13 mouse cellular contexts compared by ENCODE assay signal in genomic region chr2:62549659-62550058, GRCm38 (mm10). TPM values are rescaled to one million over a fixed set of nuclear protein-coding genes. Genes with fewer than 3 reads are reported as not detected.
A peak's percentile ranks its signal among the peaks of the same experiment; 100 is the strongest.
DNase-seq lines count a peak whose midpoint lies in the region; ATAC-seq and TF ChIP-seq lines count a peak whose summit lies in the region.
"Had no signal": no experiment of that assay in that cellular context is flagged by ENCODE, and none has a peak within 500 bp of the region (broad histone marks: within the 10 kb centered on the region; RNA-seq: fewer than 3 reads in every experiment).

No protein-coding gene starts in this region.

- H3K4me2 ChIP-seq in intestine, postnatal 0 days (replicated peaks; ENCODE audit: low read depth) = no peak overlapping the region
- H3K4me2 ChIP-seq in intestine, embryonic 16.5 days (ENCODE audit: low read depth, low read length) = no peak overlapping the region
- no peak overlapping the region for H3K4me2 ChIP-seq in lung, postnatal 0 days (replicated peaks; ENCODE audit: low read depth, low read length)
- H3K4me2 ChIP-seq: hindbrain, embryonic 15.5 days; kidney, embryonic 15.5 days; limb, embryonic 15.5 days had no signal

- H3K4me3 ChIP-seq in intestine, postnatal 0 days (ENCODE audit: low read depth, low read length) = no peak overlapping the region
- H3K4me3 ChIP-seq in intestine, embryonic 16.5 days (ENCODE audit: low read length) = no peak overlapping the region
- no peak overlapping the region for H3K4me3 ChIP-seq in lung, postnatal 0 days (ENCODE audit: low read depth, low read length)
- H3K4me3 ChIP-seq: hindbrain, embryonic 15.5 days; kidney, embryonic 15.5 days; limb, embryonic 15.5 days; myocyte had no signal

- no peak overlapping the region for H3K9ac ChIP-seq in intestine, postnatal 0 days (ENCODE audit: low read depth, low read length)
- H3K9ac ChIP-seq in intestine, embryonic 16.5 days (ENCODE audit: low read depth, low read length) = no peak overlapping the region
- no peak overlapping the region for H3K9ac ChIP-seq in lung, postnatal 0 days (replicated peaks; ENCODE audit: low read depth)
- H3K9ac ChIP-seq: hindbrain, embryonic 15.5 days; kidney, embryonic 15.5 days; limb, embryonic 15.5 days had no signal

- H3K27me3 ChIP-seq in intestine, postnatal 0 days (replicated peaks; ENCODE audit: control insufficient read depth, insufficient read depth, low read length) = no peaks in the 10 kb centered on the region
- no peaks in the 10 kb centered on the region for H3K27me3 ChIP-seq in intestine, embryonic 16.5 days (replicated peaks; ENCODE audit: control insufficient read depth, insufficient read depth, low read length)
- H3K27me3 ChIP-seq in lung, postnatal 0 days (replicated peaks; ENCODE audit: insufficient read depth, low read length) = no peaks in the 10 kb centered on the region
- H3K27me3 ChIP-seq: hindbrain, embryonic 15.5 days; kidney, embryonic 15.5 days; limb, embryonic 15.5 days had no signal

- no peaks in the 10 kb centered on the region for H3K4me1 ChIP-seq in intestine, postnatal 0 days (replicated peaks; ENCODE audit: control insufficient read depth, insufficient read depth, low read length)
- H3K4me1 ChIP-seq in intestine, embryonic 16.5 days (ENCODE audit: control insufficient read depth, insufficient read depth, low read length) = no peaks in the 10 kb centered on the region
- H3K4me1 ChIP-seq in lung, postnatal 0 days (ENCODE audit: insufficient read depth, low read depth, low read length) = no peaks in the 10 kb centered on the region
- H3K4me1 ChIP-seq: hindbrain, embryonic 15.5 days; kidney, embryonic 15.5 days; limb, embryonic 15.5 days had no signal

- peak; percentile 63 for TF ChIP-seq CTCF in intestine, postnatal 0 days (IDR thresholded peaks at IDR 0.05; ENCODE audit: low read depth)
- TF ChIP-seq CTCF in lung, postnatal 0 days (IDR thresholded peaks at IDR 0.05) = peak; percentile 44

- DNase-seq in lung, postnatal 0 days (ENCODE audit: low spot score) = no peak
- no peak for DNase-seq in lung, postnatal 25 days (ENCODE audit: low spot score)
- no peak for DNase-seq in cerebellum, adult 9-11 months
- DNase-seq in adrenal gland, postnatal 10 days = no peak
- DNase-seq: adrenal gland, postnatal 25 days had no signal

- WGBS in intestine, postnatal 0 days = 82% methylated on average over 3 of the region's 3 CpGs
- 85% methylated on average over 3 of the region's 3 CpGs for WGBS in intestine, embryonic 16.5 days
- WGBS in lung, postnatal 0 days = 75% methylated on average over 3 of the region's 3 CpGs

- H3K27ac ChIP-seq in intestine, postnatal 0 days (ENCODE audit: low read depth, low read length) = no peak overlapping the region
- H3K27ac ChIP-seq in intestine, embryonic 16.5 days (ENCODE audit: low read length) = no peak overlapping the region
- H3K27ac ChIP-seq in lung, postnatal 0 days (ENCODE audit: low read length) = no peak overlapping the region
- H3K27ac ChIP-seq: hindbrain, embryonic 15.5 days; kidney, embryonic 15.5 days; limb, embryonic 15.5 days had no signal

- no peak for ATAC-seq in intestine, postnatal 0 days
- ATAC-seq in intestine, embryonic 16.5 days = no peak
- ATAC-seq in lung, postnatal 0 days = no peak
- ATAC-seq in common myeloid progenitor, adult 5-6 weeks (replicated peaks; ENCODE audit: low read depth, poor library complexity, severe bottlenecking) = peak; percentile 78; the same call in 1 of the 2 replicates
- 0 out of 2 replicates have a peak, but pooled peaks have one; percentile 61 for ATAC-seq in megakaryocyte-erythroid progenitor cell, adult 5-6 weeks (replicated peaks; ENCODE audit: low FRiP score, low TSS enrichment, poor library complexity, severe bottlenecking)

- no peaks in the 10 kb centered on the region for H3K36me3 ChIP-seq in intestine, postnatal 0 days (ENCODE audit: control insufficient read depth, insufficient read depth)
- H3K36me3 ChIP-seq in intestine, embryonic 16.5 days (ENCODE audit: control insufficient read depth, insufficient read depth, low read length) = no peaks in the 10 kb centered on the region
- no peaks in the 10 kb centered on the region for H3K36me3 ChIP-seq in lung, postnatal 0 days (ENCODE audit: insufficient read depth, low read length)
- H3K36me3 ChIP-seq: hindbrain, embryonic 15.5 days; kidney, embryonic 15.5 days; limb, embryonic 15.5 days had no signal

- no peak for TF ChIP-seq EP300 in lung, postnatal 0 days (IDR thresholded peaks at IDR 0.05)

- H3K9me3 ChIP-seq in intestine, postnatal 0 days (ENCODE audit: control insufficient read depth) = no peaks in the 10 kb centered on the region
- no peaks in the 10 kb centered on the region for H3K9me3 ChIP-seq in intestine, embryonic 16.5 days (ENCODE audit: control insufficient read depth, low read length)
- no peaks in the 10 kb centered on the region for H3K9me3 ChIP-seq in lung, postnatal 0 days (ENCODE audit: low read length)
- H3K9me3 ChIP-seq: hindbrain, embryonic 15.5 days; kidney, embryonic 15.5 days; limb, embryonic 15.5 days had no signal

RNA-seq across cellular contexts. Expression of gene Fap, which starts 24.2 kb away (rescaled TPM):
- polyA plus RNA-seq in intestine, postnatal 0 days (2015; fragmentation: Nextera tagmentation; extraction: Ambion mirVana) = 2.8 and 3.6 TPM in 2 replicates
- 10.0 and 10.5 TPM in 2 replicates for polyA plus RNA-seq in intestine, embryonic 16.5 days (2015; fragmentation: Nextera tagmentation; extraction: Ambion mirVana)
- 0.90 and 1.1 TPM in 2 replicates for polyA plus RNA-seq in lung, postnatal 0 days (2015; fragmentation: Nextera tagmentation; extraction: Ambion mirVana)
- 0.32 TPM in 1 of 2 replicates, not detected in the other for total RNA-seq in common myeloid progenitor, adult 5-6 weeks (2017)
- 0.37 TPM in 1 of 2 replicates, not detected in the other for total RNA-seq in megakaryocyte-erythroid progenitor cell, adult 5-6 weeks (2014; fragmentation: Nextera tagmentation)
- 1.0 and 1.6 TPM in 2 replicates for total RNA-seq in megakaryocyte-erythroid progenitor cell, adult 5-6 weeks (2017)
- total RNA-seq in adrenal gland, postnatal 10 days (2021) = 10 to 100 TPM; 10.6 to 11.8 TPM

Comparison
In these comparisons a context has a peak if more than half of its experiments do, and no peak if none do; other contexts are left out.
1. ATAC-seq: peak in common myeloid progenitor, adult 5-6 weeks (single experiment) and megakaryocyte-erythroid progenitor cell, adult 5-6 weeks (single experiment); none in intestine, postnatal 0 days (single experiment), intestine, embryonic 16.5 days (single experiment) and lung, postnatal 0 days (single experiment).